Mouse (Mus musculus): ENCODE data around the gene Arl2bp. TPM values are rescaled to one million over a fixed set of nuclear protein-coding genes. Genes with fewer than 3 reads are reported as not detected.

Gene Arl2bp
- total RNA-seq, 2 experiments from 2014 or later = 158 to 163 TPM

Other genes starting within 250 kb of the Arl2bp start
- under 1 TPM; 0.50 to 0.51 TPM for gene Nlrc5, start 232.2 kb upstream of the Arl2bp start, total RNA-seq (2021)
- 10 to 100 TPM; 79.0 to 81.9 TPM for gene Cpne2, start 133.6 kb upstream of the Arl2bp start, total RNA-seq (2021)
- 10 to 100 TPM; 32.6 to 38.7 TPM for gene Rspry1, start 64.7 kb upstream of the Arl2bp start, total RNA-seq (2021)
- gene Fam192a, start 64.6 kb upstream of the Arl2bp start, total RNA-seq (2021) = 10 to 100 TPM; 37.5 to 42.9 TPM
- 10 to 100 TPM; 26.9 to 27.6 TPM for gene Pllp, start 29.7 kb downstream of the Arl2bp start, total RNA-seq (2021)
- not detected for gene Ccl22, start 79.0 kb downstream of the Arl2bp start, total RNA-seq (2021)
- 100 to 1,000 TPM; 348 to 361 TPM for gene Cx3cl1, start 105.4 kb downstream of the Arl2bp start, total RNA-seq (2021)
- gene Ccl17, start 143.9 kb downstream of the Arl2bp start, total RNA-seq (2021) = 1 to 10 TPM; 6.4 to 7.5 TPM
- gene Coq9, start 171.7 kb downstream of the Arl2bp start, total RNA-seq (2021) = 10 to 100 TPM; 66.3 to 76.9 TPM
- gene Ciapin1, start 171.8 kb downstream of the Arl2bp start, total RNA-seq (2021) = 10 to 100 TPM; 73.4 to 95.8 TPM
- 10 to 100 TPM; 52.8 to 58.3 TPM for gene Polr2c, start 190.8 kb downstream of the Arl2bp start, total RNA-seq (2021)
- gene Dok4, start 209.7 kb downstream of the Arl2bp start, total RNA-seq (2021) = 10 to 100 TPM; 75.5 to 81.2 TPM

All from layer of hippocampus, postnatal 10 days (tissue).